Mouse (Mus musculus) heart, adult 11 months (tissue): ENCODE measurements around the gene Reln.

Experiments used
- DNase-seq: peaks from one replicate; pipeline ENCODE4 v3.0.0; 2022

Reln gene

GRCm38 (mm10) chr5:21987711-21988110 lies 356.8 kb downstream of the Reln start:
- DNase-seq, result peak; percentile 43

- DNase-seq, result peak; percentile 71
Observed at GRCm38 (mm10) chr5:21986311-21986710, 358.2 kb downstream of the Reln start.

DNA sequence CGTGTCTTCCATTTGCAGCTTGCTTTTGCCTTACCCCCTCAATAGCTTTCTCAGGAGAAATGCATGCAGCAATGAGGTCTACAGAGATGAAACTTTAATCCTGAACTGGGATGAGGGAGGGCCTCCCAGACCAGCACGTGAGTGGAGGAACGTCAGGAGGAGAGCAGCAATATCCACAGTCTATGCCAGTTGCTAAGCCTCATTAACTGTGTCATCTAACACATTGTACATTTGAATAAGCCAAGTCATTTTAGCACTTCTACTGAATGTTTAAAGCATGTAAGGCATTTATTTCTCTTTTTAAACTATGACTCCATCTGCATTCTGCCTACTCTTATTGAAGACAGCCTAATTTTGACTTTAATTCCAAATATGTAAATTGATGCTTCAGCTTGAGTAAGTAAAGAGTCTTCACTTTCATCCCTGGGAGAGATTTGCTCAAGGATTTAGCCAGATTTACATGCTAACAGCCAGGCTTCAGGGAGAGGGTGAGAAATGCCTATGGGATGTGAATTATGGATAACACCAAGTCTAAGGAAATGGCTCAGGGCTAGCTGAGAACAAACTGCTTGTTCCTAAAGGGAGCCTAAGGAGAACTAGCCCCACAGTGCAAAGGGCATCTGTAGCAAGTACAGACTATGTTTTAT lies 361.4 kb downstream of the Reln start:
- no peak for DNase-seq

- DNase-seq, result no peak
Observed at GRCm38 (mm10) chr5:21981216-21981615, 363.3 kb downstream of the Reln start.

GRCm38 (mm10) chr5:21980544-21980943 lies 364.0 kb downstream of the Reln start:
- no peak for DNase-seq

GRCm38 (mm10) chr5:21973266-21974010 lies 371.1 kb downstream of the Reln start:
- no peak for DNase-seq

DNA sequence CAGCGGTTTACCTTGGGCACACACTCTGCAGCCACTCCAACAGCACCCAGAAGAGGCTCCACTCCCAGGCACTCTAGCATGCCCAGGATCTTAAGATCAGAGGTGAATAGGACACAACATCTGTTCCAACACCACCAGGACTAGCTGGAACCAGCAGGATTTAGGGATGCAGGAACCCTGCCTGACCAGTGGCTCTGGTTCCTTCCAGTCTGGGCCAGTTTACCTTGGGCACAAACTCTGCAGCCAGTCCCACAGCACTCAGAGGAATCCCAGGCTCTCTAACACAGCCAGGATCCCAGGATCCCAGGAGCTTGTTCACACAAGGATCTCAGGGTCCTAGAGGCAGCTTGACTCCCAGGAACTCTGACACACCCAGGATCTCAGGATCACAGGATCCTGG lies 382.7 kb downstream of the Reln start:
- DNase-seq, result no peak

DNA sequence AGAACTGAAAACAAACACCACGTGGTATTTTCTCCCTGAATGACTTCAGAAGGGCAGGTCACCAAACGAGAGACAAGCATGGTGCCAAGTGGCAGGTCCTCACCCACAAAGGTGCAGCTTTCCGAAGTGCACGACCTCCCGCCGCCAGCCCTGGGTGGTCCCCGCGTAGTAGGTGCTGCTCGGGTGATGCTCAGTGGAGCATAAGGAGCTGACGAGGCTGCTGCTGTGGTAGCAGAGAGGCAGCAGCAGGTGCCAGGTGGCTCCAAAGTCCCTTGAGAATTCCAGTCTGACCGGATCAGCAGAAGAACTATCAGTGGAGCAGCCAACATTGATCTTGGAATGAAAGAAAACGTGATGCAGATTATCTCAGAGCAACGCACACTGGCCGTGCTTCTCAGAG lies 384.4 kb downstream of the Reln start:
- peak; percentile 82 for DNase-seq

DNA sequence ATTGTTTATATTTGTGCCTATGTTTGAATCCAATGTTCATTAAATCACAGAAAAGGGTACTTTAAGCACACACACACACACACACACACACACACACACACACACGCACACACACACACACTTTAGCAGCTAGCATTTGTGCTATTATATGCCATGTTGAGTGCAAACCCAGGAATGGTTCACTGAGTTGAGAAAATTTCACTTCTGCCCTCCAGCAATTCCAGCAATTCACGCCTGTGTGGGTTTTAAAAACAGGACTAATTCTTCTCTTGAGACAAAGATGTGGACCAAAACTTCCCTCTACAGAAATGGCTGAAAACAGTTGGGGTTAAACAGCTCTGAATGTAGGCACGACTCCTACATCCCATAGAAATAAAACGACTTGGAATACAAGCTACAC lies 386.9 kb downstream of the Reln start:
- DNase-seq, result no peak

- DNase-seq, result no peak
Observed at GRCm38 (mm10) chr5:21957061-21957460, 387.4 kb downstream of the Reln start.

DNA sequence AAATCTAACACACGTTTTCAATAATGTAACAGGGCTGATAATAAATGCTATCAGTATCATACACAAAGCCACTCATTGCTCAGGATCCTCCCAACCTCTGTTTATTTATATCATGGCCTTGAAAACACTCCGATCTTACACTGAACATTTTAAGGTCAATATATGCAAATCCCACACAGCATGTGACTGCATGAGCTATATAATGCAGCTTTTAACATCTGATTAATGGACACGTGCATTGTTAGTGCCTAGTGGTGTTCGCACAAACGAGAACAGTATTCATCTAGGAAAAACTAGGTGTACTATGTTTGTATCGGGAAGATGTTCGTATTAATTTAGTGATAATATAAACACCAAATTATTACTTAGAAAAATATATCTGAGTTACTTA lies 395.0 kb downstream of the Reln start:
- no peak for DNase-seq

GRCm38 (mm10) chr5:21948736-21949506 lies 395.6 kb downstream of the Reln start:
- peak; percentile 74 for DNase-seq

GRCm38 (mm10) chr5:21947610-21948381 lies 396.7 kb downstream of the Reln start:
- DNase-seq, result peak; percentile 45

GRCm38 (mm10) chr5:21944579-21944978 lies 399.9 kb downstream of the Reln start:
- DNase-seq, result no peak

DNA sequence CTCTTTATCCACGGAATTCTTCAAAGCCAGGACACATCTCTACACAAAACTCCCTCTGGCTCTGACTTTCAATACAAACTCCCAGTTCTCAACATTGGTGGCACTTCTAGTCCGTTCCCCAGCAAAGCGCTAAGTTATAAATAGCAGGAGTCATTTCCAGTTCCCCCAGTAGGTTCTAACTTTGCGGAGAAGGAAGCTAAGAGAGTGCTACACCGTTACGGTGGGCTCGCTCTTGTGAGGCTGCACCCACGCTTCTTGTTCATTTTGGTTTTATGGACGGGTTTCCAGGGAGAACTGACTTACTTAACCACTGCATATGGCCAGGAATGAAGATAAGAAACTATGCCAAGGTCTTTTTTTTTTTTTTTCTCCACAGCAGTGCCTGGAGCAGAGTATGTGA lies 405.1 kb downstream of the Reln start:
- peak; percentile 75 for DNase-seq

DNA sequence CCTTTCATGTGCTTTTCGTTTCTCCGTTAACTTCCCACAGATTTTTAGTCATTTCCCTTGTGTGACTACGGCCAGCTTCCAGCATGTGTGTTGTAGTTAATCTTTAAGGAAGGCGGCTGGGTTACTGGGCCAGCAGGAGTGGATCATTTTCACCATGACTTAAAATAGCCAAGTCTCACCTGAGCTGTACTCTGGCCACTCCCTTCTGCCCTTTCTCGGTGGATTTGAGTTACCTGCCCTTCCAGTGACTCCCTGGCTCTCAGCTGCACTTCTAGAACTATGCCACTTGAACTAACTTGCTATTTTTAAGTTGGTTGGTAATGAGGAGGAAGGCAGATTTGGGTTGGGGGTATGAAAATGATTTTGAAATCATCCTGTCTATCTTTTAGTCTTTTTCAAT lies 406.4 kb downstream of the Reln start:
- peak; percentile 54 for DNase-seq

- peak; percentile 46 for DNase-seq
Observed at GRCm38 (mm10) chr5:21936627-21937026, 407.9 kb downstream of the Reln start.

DNA sequence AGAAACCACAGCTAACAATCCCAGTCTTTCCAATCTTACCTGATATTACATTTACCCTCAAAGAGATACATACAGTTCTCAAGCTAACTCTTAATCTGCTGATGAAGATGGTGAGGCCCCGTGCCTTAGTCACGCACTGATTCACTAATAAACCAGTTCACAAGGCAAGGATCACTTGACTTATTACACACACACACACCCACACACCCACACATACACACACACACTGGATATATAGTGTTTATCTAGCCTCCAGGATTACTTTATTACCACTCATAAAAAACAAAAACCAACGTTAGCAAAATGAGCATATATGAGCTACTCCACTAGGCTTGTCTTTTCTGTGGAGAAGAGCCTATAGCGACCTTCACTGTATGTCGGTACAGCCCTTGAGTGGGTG lies 408.4 kb downstream of the Reln start:
- no peak for DNase-seq

DNA sequence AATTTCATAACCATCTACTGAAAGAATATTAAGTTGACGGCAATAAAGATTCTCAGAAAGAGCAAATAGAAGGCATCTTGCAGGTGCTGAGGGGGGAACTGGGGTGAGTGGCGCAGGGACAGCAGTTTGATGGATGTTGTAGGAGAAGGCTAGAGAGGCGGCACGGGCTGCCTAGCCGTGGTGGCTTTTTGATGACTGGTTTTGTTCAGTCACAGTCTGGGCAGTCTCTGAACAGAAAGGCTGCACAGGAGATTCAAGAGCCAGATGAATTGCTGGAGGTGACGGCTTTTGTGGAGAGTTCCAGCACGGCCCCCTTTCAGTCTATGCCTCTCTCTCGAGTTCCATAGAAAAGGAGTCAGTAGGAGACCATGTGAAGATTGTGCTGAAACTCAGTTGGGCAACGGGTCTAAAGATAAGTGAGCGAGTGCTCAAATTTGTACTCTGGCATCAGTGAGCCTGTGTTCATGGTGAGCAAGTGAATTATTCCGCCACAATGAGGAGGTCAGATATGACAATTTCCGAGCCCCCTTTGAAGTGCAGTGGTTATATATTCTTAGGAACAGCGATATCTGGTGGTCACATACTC lies 409.6 kb downstream of the Reln start:
- DNase-seq, result peak; percentile 66

GRCm38 (mm10) chr5:21934173-21934698 lies 410.3 kb downstream of the Reln start:
- DNase-seq, result peak; percentile 53

DNA sequence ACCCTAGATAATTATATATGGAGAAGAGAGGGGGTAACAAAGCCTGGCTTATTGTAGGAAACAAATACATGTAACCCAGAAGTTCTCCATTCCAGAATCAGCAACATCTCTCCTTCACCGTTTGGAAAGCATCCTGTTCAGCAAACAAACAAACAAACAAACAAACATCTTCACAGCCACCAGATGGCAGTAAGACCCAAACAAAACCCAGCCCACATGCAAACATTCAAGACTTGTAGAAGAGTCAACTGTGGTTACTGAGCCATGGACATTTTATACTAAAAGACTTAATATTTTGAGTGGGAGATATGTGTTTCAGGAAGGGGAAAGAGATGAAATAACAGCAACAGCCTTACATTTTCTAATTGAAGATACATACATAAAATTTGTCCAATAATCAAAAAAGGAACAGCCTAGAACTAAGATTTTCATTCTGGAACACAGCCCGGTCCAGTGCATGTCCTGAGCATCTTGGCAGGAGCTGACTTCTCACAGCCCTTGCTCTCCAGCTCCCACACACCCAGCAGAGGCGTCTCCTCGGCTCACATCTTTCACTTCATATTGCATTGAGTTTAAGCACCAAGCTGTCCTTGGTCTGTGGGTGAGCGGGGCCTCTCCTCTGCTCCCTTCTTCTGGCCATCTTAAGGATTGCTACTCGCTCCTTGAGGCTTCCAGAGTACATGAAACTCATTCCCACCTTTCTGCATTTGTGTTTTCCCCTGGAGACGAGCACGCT lies 411.0 kb downstream of the Reln start:
- peak; percentile 61 for DNase-seq

DNA sequence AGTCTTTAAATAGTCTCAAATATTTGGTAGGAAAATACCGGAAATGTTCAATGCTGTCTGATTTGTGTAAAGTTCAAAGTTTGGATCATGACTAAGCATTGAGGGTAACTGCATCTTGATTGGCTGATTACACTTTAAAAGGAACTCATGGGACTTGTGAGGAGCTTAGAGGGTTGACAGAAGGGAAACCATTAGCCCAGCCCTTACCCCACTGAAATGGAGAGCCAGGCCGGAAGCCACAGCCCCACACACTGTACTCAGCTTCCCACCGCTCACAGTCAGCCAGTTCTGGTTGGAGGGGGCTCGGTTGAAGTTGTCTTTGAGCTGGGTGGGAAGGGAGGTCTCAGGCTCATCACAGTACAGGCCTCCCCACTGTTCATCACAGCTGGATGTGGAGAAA lies 413.4 kb downstream of the Reln start:
- DNase-seq, result peak; percentile 17
